Mouse (Mus musculus) CH12.LX (cell line): Measurements from ENCODE around the gene Amelx. TPM values are rescaled to one million over a fixed set of nuclear protein-coding genes. Genes with fewer than 3 reads are reported as not detected.

ENCODE experiments used
- DNase-seq: peaks from one replicate; pipeline ENCODE4 v3.0.0-alpha.2; 2013; ENCODE audit errors: extremely low read depth
- H3K27ac ChIP-seq: 2 replicates; pipeline ENCODE4 v1.5.1; 2012; ENCODE audit warnings: low read depth, mild to moderate bottlenecking, control low read depth, moderate library complexity; ENCODE audit not compliant: insufficient read depth
- H3K27me3 ChIP-seq: replicated peaks from 2 replicates; pipeline ENCODE3; 2012; ENCODE audit warnings: inconsistent platforms
- H3K36me3 ChIP-seq, 2 experiments: replicated peaks in 1 of 2; 2 replicates each; pipeline versions ENCODE3 to v1.6.1; 2012; ENCODE audit warnings: inconsistent platforms in 1 of 2, low read length in 1 of 2, mild to moderate bottlenecking in 1 of 2, mixed read lengths in 1 of 2, moderate library complexity in 1 of 2; ENCODE audit not compliant: control insufficient read depth in 1 of 2, insufficient read depth in 1 of 2
- H3K4me1 ChIP-seq, 2 experiments: 2 replicates each; pipeline ENCODE4 v1.6.1; 2012; ENCODE audit warnings: inconsistent platforms in 1 of 2, moderate library complexity in 1 of 2; ENCODE audit not compliant: insufficient read depth in 2 of 2, control insufficient read depth in 1 of 2
- H3K4me2 ChIP-seq: 2 replicates; pipeline ENCODE4 v1.6.1; 2012; ENCODE audit warnings: low read depth, mild to moderate bottlenecking, control low read depth; ENCODE audit not compliant: poor library complexity, insufficient read depth, severe bottlenecking
- H3K4me3 ChIP-seq, 3 experiments: fragments of 150-350 bp in 1 of 3; sonication (generic) in 1 of 3; replicated peaks in 1 of 3; 2 replicates each; pipeline versions ENCODE3 to v1.5.1; 2011 to 2012; ENCODE audit warnings: low read depth in 2 of 3, low read length in 2 of 3, mild to moderate bottlenecking in 2 of 3, moderate library complexity in 2 of 3, control low read depth in 1 of 3, improper control_type of control experiment in 1 of 3, inconsistent platforms in 1 of 3, mixed read lengths in 1 of 3; ENCODE audit not compliant: poor library complexity in 1 of 3
- H3K79me2 ChIP-seq: replicated peaks from 2 replicates; pipeline ENCODE4 v1.6.1; 2012; ENCODE audit warnings: mild to moderate bottlenecking, moderate library complexity; ENCODE audit not compliant: control insufficient read depth, poor library complexity, insufficient read depth, severe bottlenecking; ENCODE audit errors: extremely low read depth
- H3K9ac ChIP-seq: 2 replicates; pipeline ENCODE4 v1.6.1; 2012; ENCODE audit warnings: low read depth, mild to moderate bottlenecking, control low read depth, moderate library complexity; ENCODE audit not compliant: insufficient read depth
- H3K9me3 ChIP-seq: replicated peaks from 2 replicates; pipeline ENCODE3; 2012; ENCODE audit warnings: low read length, inconsistent platforms, mixed read lengths
- BHLHE40 ChIP-seq: IDR thresholded peaks from 2 replicates; pipeline ENCODE4 v1.6.1; 2011; ENCODE audit warnings: mild to moderate bottlenecking, low read depth, low read length, improper control_type of control experiment
- CHD2 ChIP-seq: IDR thresholded peaks from 2 replicates; pipeline ENCODE4 v1.6.1; 2011; ENCODE audit warnings: low read length, improper control_type of control experiment
- E2F4 ChIP-seq: IDR thresholded peaks from 2 replicates; pipeline ENCODE4 v1.6.1; 2011; ENCODE audit warnings: low read depth, low read length, improper control_type of control experiment; ENCODE audit not compliant: insufficient replicate concordance
- ELF1 ChIP-seq: IDR thresholded peaks from 2 replicates; pipeline ENCODE4 v1.6.1; 2014; ENCODE audit warnings: low read depth, mild to moderate bottlenecking, inconsistent platforms, low read length, improper control_type of control experiment
- ETS1 ChIP-seq: conservative IDR thresholded peaks from 2 replicates; pipeline ENCODE4 v1.6.1; 2012; ENCODE audit warnings: low read depth, mild to moderate bottlenecking, inconsistent platforms, low read length, improper control_type of control experiment, moderate library complexity
- IRF4 ChIP-seq: IDR thresholded peaks from 2 replicates; pipeline ENCODE4 v1.6.1; 2014; ENCODE audit warnings: low read depth, mild to moderate bottlenecking, inconsistent platforms, low read length, improper control_type of control experiment
- MAFK ChIP-seq: IDR thresholded peaks from 2 replicates; pipeline ENCODE4 v1.6.1; 2011; ENCODE audit warnings: low read length, improper control_type of control experiment; ENCODE audit not compliant: insufficient replicate concordance
- MAX ChIP-seq: IDR thresholded peaks from 2 replicates; pipeline ENCODE4 v1.6.1; 2011; ENCODE audit warnings: low read length, improper control_type of control experiment
- MAZ ChIP-seq: IDR thresholded peaks from 2 replicates; pipeline ENCODE4 v1.6.1; 2012; ENCODE audit warnings: low read depth, mild to moderate bottlenecking, inconsistent platforms, low read length, improper control_type of control experiment, moderate library complexity
- MEF2A ChIP-seq: IDR thresholded peaks from 2 replicates; pipeline ENCODE4 v1.6.1; 2014; ENCODE audit warnings: low read depth, mild to moderate bottlenecking, inconsistent platforms, low read length, improper control_type of control experiment, borderline replicate concordance
- POLR2AphosphoS2 ChIP-seq: IDR thresholded peaks from 2 replicates; pipeline ENCODE4 v1.6.1; 2011; ENCODE audit warnings: low read depth, low read length, improper control_type of control experiment
- RAD21 ChIP-seq: IDR thresholded peaks from 2 replicates; pipeline ENCODE4 v1.6.1; 2011; ENCODE audit warnings: low read depth, mild to moderate bottlenecking, low read length, improper control_type of control experiment, moderate library complexity
- SIN3A ChIP-seq: IDR thresholded peaks from 2 replicates; pipeline ENCODE4 v1.6.1; 2012; ENCODE audit warnings: low read length, improper control_type of control experiment, inconsistent platforms
- ZNF384 ChIP-seq: IDR thresholded peaks from 2 replicates; pipeline ENCODE4 v1.6.1; 2012; ENCODE audit warnings: low read depth, low read length, improper control_type of control experiment, inconsistent platforms
- dilution Hi-C: fragments of 300-500 bp; cut with MboI; formaldehyde crosslinking; loops from 2 replicates; pipeline ENCODE4 v1.14.3; 2020; ENCODE audit warnings: low sequenced_read_pairs; ENCODE audit not compliant: extremely low pct_unique_long_range_greater_than_20kb, extremely low pct_ligation_motif_present
- in situ Hi-C: fragments of 300-500 bp; cut with MboI; formaldehyde crosslinking; loops from 3 replicates; pipeline ENCODE4 v1.14.3; 2019; ENCODE audit warnings: low sequenced_read_pairs, low pct_ligation_motif_present, low pct_unique_long_range_greater_than_20kb, mixed read lengths
- polyA plus RNA-seq: library from polyadenylated mRNA; unstranded; fragments of >175 nt; gene quantifications from 2 replicates; pipeline ENCODE4 v1.2.1, GENCODE M21; 2012; ENCODE audit warnings: low read depth; ENCODE audit not compliant: insufficient read length
- total RNA-seq, 2 experiments: library from RNA; depleted of rRNA; stranded (reverse); fragments of 300-350 nt in 1 of 2; fragments of >200 nt in 1 of 2; gene quantifications; 2 replicates each; pipeline ENCODE4 v1.2.3; 2012 to 2014

Amelx gene
- not detected in 2 replicates for total RNA-seq (2012; rRNA removed)
- total RNA-seq (2014; rRNA removed), result not detected in 2 replicates
- 0.30 and 0.41 TPM in 2 replicates for polyA plus RNA-seq

- H3K27ac ChIP-seq, result no peak within 1 kb of the TSS
- H3K4me1 ChIP-seq, result no peaks in the 10 kb centered on the region
- in situ Hi-C loops, result no loop called here
- no peak for DNase-seq
- no peak for TF ChIP-seq ELF1
- TF ChIP-seq E2F4, result no peak
- no peak for TF ChIP-seq IRF4
- no peak for TF ChIP-seq MAFK
- TF ChIP-seq POLR2AphosphoS2, result no peak
- TF ChIP-seq RAD21, result no peak
- no peak for TF ChIP-seq MEF2A
- TF ChIP-seq, all 38 proteins: peak for 0
- dilution Hi-C loops, result no loop called here
- H3K4me3 ChIP-seq, result no peak within 1 kb of the TSS
- no peaks in the 10 kb centered on the region for H3K79me2 ChIP-seq
- no peak within 1 kb of the TSS for H3K9ac ChIP-seq
- no peak within 1 kb of the TSS for H3K4me2 ChIP-seq
- H3K27me3 ChIP-seq, result no peaks in the 10 kb centered on the region
- no peaks in the 10 kb centered on the region for H3K9me3 ChIP-seq
- no peaks in the 10 kb centered on the region for H3K36me3 ChIP-seq
Measured at GRCm38 (mm10) chrX:169187100-169187499, at the start of gene Amelx. Gene Amelx (minus strand): TSS chrX:169187200.

DNA sequence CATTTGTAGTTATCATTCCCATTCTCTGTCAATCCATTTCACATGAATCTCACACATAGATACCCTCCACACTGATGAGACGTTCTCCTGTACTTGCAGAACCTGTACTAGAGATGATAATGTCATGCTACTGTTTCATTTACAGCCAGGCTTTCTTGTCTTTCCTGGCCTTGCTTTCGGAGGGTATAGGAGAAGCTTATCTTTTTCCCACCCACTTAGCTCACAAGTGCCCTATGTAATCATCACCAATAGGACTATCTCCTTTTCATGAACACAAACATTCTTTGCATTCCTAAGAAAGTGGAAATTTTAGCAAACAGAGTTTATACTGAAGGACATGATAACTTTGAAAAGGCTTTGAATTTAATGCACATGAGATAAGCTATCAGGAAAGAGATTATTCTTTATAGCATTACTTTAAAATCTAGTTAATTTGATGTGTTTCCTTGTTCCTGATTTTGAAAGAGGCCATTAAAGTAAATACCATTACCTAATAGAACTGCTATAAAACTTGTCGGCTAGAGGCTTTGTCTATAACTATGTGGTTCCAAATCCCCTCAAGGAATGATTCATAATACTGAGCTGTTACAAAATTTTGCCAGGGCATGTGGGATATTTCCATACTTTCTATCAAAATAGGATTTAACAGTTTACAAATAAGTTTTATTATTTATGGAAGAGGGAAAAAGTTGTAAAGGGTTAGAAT, 35.5 kb upstream of the Amelx start:
- no peak overlapping the region for H3K4me3 ChIP-seq
- no peaks in the 10 kb centered on the region for H3K9me3 ChIP-seq
- H3K4me1 ChIP-seq, result no peaks in the 10 kb centered on the region; a peak in 1 of 4 replicates
- H3K79me2 ChIP-seq, result no peaks in the 10 kb centered on the region
- no peak for TF ChIP-seq POLR2AphosphoS2
- no peak for TF ChIP-seq ZNF384
- no peak for TF ChIP-seq BHLHE40
- no peak for TF ChIP-seq ETS1
- TF ChIP-seq SIN3A, result no peak
- no peak for TF ChIP-seq MAZ
- no peak for TF ChIP-seq CHD2
- TF ChIP-seq MAX, result no peak
- no peak overlapping the region for H3K4me2 ChIP-seq
- dilution Hi-C loops, result no loop called here
- DNase-seq, result no peak
- no peaks in the 10 kb centered on the region for H3K36me3 ChIP-seq
- no peak overlapping the region for H3K27ac ChIP-seq
- no peak overlapping the region for H3K9ac ChIP-seq
- H3K27me3 ChIP-seq, result no peaks in the 10 kb centered on the region
- in situ Hi-C loops, result no loop called here
